Mouse (Mus musculus) kidney, adult 18-20 months (tissue): ENCODE measurements at regions not wholly inside any gene's neighbourhood (a gene's known extent, or its start where the extent isn't known, plus 50 kb on each side); places are given as distances from the start of the nearest gene placed in this dataset.

Experiments used
- DNase-seq: peaks from one replicate; pipeline ENCODE4 v3.0.0; 2021

- no peak for DNase-seq
These were observed 81.7 kb upstream of the Cers4 start for GRCm38 (mm10) chr8:4411126-4411525.

- DNase-seq = no peak
These were observed 81.0 kb upstream of the Cers4 start for GRCm38 (mm10) chr8:4411836-4412235.

GRCm38 (mm10) chr8:4413206-4413605 lies 79.6 kb upstream of the Cers4 start:
- peak; percentile 37 for DNase-seq

GRCm38 (mm10) chr8:4413764-4414163 lies 79.1 kb upstream of the Cers4 start:
- DNase-seq = no peak

GRCm38 (mm10) chr8:4417141-4417540 lies 75.7 kb upstream of the Cers4 start:
- no peak for DNase-seq

GRCm38 (mm10) chr8:4433161-4433560 lies 59.7 kb upstream of the Cers4 start:
- DNase-seq = no peak

- no peak for DNase-seq
These were observed 56.3 kb upstream of the Cers4 start for GRCm38 (mm10) chr8:4436546-4436945.
